Mouse (Mus musculus) Patski (cell line): ENCODE data around the gene 4930451I11Rik. TPM values are rescaled to one million over a fixed set of nuclear protein-coding genes. Genes with fewer than 3 reads are reported as not detected.

Source experiments
- ATAC-seq: fragments of 100-300 bp; one replicate; pipeline ENCODE4 v1.8.0; 2021
- CTCF ChIA-PET: fragments of 350-600 bp; sonication (Branson Sonifier 250); formaldehyde crosslinking; loops from one replicate; lab custom pipeline; 2022; ENCODE audit warnings: inconsistent platforms; lab: Charles Lee
- POLR2A ChIA-PET: fragments of 350-600 bp; sonication (Branson Sonifier 250); formaldehyde crosslinking; loops from one replicate; lab custom pipeline; 2022; ENCODE audit warnings: antibody characterized with exemption, inconsistent platforms; lab: Charles Lee
- DNase-seq: peaks from one replicate; pipeline ENCODE4 v3.0.0-alpha.2; 2011; ENCODE audit warnings: low read depth, low spot score
- H3K27me3 ChIP-seq: fragments of 371-371 bp; one replicate; pipeline ENCODE4 v1.5.1; 2021
- CTCF ChIP-seq: fragments of 100-300 bp; IDR thresholded peaks from one replicate; pipeline ENCODE4 v1.5.1; 2021
- in situ Hi-C: fragments of 300-500 bp; cut with MboI; formaldehyde crosslinking; loops from 3 replicates; pipeline ENCODE4 v1.11.1; 2018; ENCODE audit warnings: low pct_unique_long_range_greater_than_20kb, mixed read lengths
- polyA plus RNA-seq: library from polyadenylated mRNA; unstranded; gene quantifications from one replicate; pipeline ENCODE4 v1.2.3, GENCODE M21; 2021

Gene 4930451I11Rik
- polyA plus RNA-seq, 1 experiment from 2014 or later: not detected

DNA sequence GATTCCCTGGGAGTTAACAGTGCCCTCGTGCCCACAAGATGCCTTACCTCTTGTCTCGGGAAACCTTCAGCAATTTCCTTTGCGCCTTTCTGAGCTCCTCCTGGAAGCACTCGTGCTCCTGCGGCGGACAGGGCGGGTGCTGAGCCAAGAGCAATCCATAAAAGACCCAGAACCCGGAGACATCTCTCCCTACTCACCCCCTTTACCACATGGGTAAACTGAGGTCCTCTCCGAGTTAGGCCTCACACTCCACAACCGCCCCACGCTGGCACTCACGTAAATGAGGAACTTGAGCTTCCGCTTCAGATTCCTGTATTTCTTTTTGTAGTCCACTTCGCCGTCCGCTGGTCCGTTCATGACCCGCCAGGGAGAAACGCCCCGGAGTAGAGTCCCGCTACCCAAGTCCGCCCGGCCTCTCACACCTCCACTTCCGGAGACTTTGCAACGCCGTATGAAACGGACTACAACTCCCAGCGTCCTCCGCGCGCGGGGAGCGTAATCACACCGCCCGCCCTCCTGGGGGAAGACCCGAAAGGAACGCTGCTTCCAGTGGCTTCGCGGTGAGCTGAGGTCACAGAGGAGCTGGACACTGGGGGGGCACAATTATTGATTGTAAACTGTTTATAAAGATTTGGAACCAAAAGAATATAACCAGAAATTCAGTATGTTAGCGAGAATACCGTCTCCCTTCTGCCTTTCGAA is 30.1 kb upstream of the 4930451I11Rik start, which contains the start of gene Hirip3:
TSS of gene Hirip3 (plus strand) at position 544 of the 702 bp plus-strand sequence.
- TF ChIP-seq CTCF: no peak
- POLR2A ChIA-PET: interaction anchor here (0.8 to 2.2 kb wide), 4 partner anchors 23 to 70 kb away, joined by 3 to 8 read pairs (median 3); partner anchors contain the start of genes Fam57b and Taok2
- peak; percentile 75 for ATAC-seq

DNA sequence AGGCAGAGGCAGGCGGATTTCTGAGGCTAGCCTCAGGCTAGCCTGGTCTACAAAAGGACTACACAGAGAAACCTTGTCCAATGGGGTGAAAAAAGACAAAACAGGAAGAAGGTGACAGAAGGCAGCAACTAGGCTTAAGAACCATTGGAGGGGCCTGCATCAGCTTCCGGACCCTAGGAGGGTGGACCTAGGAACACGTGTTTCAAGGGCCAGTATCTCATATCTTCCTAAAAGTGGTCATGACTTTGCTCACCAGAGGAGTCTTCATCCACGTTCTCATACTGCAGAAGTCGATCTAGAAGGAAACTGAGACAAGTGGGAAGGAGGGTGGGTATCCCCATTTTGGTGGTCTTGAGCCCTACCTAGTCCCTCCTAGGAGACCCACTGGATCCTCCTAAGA is 29.5 kb upstream of the 4930451I11Rik start:
- DNase-seq: no peak
- ChIA-PET CTCF (no interaction called here), POLR2A (interaction anchor here (1.2 to 2.2 kb wide), 3 partner anchors 24 to 64 kb away, joined by 3 to 8 read pairs (median 3); partner anchors contain the start of genes Fam57b and Taok2)
- no peak for ATAC-seq
- in situ Hi-C loops: no loop called here
- no peak for TF ChIP-seq CTCF
- H3K27me3 ChIP-seq: no peaks in the 10 kb centered on the region

More for the DNA sequence above, 30.1 kb upstream of the 4930451I11Rik start, which contains the start of gene Hirip3:
- CTCF ChIA-PET: interaction anchor here (1.3 kb wide), 1 partner anchor 8 kb away, joined by 4 read pairs; no protein-coding TSS in a partner anchor
- DNase-seq: peak; percentile 68
- in situ Hi-C loops: no loop called here
- no peaks in the 10 kb centered on the region for H3K27me3 ChIP-seq

DNA sequence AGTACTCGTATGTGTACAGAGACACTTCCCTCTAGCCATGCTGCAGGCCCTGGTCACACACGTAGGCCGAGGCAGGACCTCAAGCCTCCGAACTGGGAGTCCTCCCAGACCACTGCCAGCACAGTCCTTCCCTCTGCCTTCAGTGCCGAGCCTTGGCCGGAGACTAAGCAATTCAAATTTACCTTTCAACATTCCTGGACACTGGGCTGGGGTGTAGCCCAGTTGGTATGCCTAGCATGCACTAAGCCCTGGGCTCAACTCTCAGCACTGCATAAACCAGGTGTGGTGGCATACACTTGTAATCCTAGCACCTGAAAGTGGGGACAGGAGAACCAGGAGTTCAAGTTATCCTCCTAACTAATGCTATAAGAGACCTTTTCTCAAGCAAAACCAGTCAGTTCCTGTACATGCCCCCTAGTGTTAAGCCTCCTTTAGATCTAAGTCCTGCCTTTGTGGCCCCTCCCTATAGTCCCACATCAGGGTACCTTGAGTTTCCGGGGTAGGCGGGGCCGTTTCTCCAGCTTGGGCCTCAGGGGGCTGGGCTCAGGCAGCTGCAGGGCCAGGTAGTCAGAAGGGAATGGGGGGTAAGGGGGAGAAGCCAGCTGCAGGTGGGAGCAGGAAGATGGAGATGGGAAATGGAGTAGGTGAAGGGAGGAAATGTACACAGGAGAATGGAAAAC is 25.4 kb upstream of the 4930451I11Rik start:
- no peak for DNase-seq
- CTCF ChIA-PET: no interaction called here
- TF ChIP-seq CTCF: no peak

DNA sequence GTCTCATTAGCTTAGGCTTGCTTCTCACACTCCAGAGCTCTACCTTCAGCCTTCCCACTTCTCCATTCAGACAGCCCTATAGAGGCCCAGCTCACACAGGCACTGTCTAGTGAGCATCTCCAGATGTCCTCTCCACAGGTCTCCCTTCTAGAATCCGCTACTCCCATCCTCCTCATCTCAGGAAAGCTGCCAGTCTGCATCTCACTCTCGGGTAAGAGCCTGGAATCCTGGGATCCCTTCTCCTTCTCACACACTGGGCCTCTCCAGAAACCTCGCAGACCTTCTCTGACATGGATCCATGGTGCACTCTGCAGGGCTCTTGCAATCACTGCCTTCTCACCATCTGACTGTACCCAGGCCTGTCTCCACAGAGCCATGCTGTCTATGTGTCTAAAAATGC is 24.2 kb upstream of the 4930451I11Rik start:
- DNase-seq (no peak), ATAC-seq (no peak)
- in situ Hi-C loops: no loop called here
- no peak for TF ChIP-seq CTCF
- ChIA-PET POLR2A (interaction anchor here (0.6 to 1.0 kb wide), 2 partner anchors 57 to 270 kb away, joined by 3 to 4 read pairs; no protein-coding TSS in a partner anchor), CTCF (interaction anchor here (0.5 to 0.8 kb wide), 2 partner anchors 34 to 161 kb away, joined by 3 read pairs; no protein-coding TSS in a partner anchor)
- no peaks in the 10 kb centered on the region for H3K27me3 ChIP-seq

More for the DNA sequence above, 25.4 kb upstream of the 4930451I11Rik start:
- POLR2A ChIA-PET: no interaction called here
- no peaks in the 10 kb centered on the region for H3K27me3 ChIP-seq
- in situ Hi-C loops: no loop called here
- ATAC-seq: no peak

DNA sequence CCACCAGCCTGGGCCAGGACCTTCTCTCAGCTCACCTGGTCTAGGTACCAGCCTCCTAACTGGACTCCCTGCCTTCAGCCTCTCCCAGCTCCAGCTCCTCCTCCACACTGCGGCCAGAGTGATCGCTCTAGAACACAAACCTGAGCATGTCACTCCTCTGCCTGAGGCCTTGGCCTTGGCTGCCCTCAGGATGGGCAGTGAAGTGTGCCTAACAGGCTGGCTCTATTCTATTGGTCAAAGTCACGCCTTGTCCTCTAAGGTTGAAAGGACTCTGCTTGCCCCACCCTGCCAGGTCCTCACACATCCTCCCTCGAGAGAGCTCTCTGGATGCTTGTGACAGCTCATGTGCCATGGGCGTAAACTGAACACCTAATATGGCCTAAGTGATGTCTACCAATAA is 22.0 kb upstream of the 4930451I11Rik start:
- DNase-seq (no peak), ATAC-seq (no peak)
- TF ChIP-seq CTCF: no peak
- in situ Hi-C loops: no loop called here
- POLR2A ChIA-PET: no interaction called here
- CTCF ChIA-PET: interaction anchor here (0.9 to 1.6 kb wide), 2 partner anchors 9 to 23 kb away, joined by 4 read pairs; partner anchors contain the start of genes Hirip3 and Ino80e
- peaks cover 5% of the 10 kb centered on the region for H3K27me3 ChIP-seq

DNA sequence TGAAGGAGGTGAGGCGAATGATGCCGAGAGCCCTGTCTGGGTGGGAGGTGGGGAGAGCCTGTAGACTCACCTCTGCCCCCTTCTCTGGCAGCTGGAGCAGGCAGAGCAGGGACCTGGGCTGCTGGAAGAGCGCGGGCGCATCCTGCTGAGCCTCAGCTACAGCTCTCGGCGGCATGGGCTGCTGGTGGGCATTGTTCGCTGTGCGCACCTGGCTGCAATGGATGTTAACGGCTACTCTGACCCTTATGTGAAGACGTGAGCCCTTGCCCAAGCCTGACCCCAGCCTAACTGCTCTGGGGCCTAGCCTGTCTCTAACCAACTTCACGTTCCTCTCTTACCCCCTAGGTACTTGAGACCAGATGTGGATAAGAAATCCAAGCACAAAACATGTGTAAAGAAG is 19.8 kb upstream of the 4930451I11Rik start:
- ATAC-seq (no peak), DNase-seq (no peak)
- TF ChIP-seq CTCF: no peak
- CTCF ChIA-PET: no interaction called here
- in situ Hi-C loops: no loop called here
- POLR2A ChIA-PET: interaction anchor here (0.8 kb wide), 1 partner anchor 20 kb away, joined by 3 read pairs; the partner anchor contains the start of gene 4930451I11Rik
- H3K27me3 ChIP-seq: peaks cover 9% of the 10 kb centered on the region

DNA sequence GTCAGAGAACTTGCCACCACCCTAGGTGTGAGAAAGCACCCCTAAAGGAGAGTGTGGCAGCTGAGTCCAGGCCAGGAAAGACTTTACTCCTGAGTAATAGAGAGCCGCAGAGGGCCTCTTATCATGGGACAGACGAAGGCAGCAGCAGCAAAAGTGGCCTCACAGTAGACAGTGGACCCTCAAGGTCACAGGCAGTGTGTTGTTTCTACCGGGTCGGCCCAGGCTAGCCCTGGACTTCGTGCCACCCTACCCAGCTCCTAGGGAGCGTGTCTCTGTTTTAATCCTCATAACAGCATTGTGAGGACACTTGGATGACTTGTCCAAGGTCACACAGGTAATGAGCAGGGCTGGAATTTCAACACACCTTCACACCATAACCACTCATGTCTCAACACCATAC is 18.7 kb upstream of the 4930451I11Rik start:
- CTCF ChIA-PET: no interaction called here
- POLR2A ChIA-PET: no interaction called here
- in situ Hi-C loops: no loop called here
- TF ChIP-seq CTCF: no peak
- ATAC-seq (no peak), DNase-seq (no peak)
- peaks cover 9% of the 10 kb centered on the region for H3K27me3 ChIP-seq

DNA sequence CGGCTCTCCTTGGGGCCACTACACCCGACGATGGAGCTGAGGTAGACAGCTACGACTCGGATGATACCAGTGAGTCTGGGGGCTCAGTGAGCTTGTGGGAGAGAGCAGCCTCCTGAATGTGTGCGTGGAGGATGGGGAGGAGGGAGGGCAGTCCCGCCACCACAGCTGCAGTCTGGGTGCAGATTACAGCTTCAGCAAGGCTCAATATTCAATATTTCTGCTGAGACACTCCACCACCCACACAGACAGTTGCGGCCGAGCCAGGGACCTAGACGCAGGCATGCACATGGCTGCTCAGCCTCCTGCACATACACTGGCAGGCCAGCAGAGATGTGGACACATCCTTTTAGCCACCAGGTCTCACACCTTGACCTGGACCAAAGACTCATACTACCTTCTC is 17.4 kb upstream of the 4930451I11Rik start:
- in situ Hi-C loops: no loop called here
- no peak for ATAC-seq
- ChIA-PET POLR2A (no interaction called here), CTCF (no interaction called here)
- peaks cover 9% of the 10 kb centered on the region for H3K27me3 ChIP-seq
- DNase-seq: no peak
- no peak for TF ChIP-seq CTCF

DNA sequence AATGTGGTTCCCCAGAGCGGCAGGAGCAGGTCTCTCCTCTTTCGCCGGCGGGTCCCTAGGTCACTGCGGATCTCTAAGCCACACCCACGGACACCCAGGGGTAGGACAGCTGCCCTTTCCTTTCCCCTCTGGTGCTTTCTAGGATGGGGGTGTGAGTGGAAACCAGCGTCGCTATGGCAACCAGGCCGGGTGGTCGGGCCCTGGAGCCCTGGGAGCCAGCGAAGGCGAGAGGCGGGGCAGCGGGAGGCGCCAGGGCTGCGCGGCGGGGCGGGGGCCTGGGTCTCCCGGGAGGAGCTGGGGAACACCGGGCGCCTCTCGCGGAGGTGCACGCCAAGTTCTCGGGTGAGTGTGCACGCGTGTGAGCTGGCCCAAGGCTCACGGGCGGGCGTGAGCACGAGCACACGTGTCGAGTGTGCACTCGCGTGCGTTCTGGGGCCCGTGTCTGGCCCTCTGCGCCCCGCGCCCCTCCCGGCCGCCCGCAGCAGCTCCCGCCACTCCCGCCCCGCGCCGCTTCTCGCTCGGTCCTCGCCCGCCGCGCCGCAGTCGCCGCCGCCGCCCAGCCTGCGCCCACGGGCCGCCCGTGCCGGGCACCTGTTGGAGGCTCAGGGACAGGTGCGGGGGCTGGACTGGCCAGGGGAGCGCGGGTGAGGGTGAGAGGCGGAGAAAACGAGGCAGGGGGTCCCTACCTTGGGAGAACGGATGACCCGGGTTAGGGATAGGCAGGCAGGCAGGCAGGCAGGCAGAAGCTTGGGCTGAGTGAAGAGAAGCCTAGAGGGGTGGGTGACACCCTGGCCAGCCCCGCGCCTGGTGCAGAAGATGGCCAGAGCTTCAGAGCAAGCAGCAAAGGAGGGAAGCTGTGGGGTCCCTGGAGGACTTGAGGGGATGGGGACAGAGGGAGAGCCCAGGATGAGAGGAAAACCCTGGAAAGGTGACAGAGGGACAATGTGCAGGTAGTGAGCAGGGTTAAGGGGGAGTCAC is 16.3 kb upstream of the 4930451I11Rik start:
- ATAC-seq (no peak), DNase-seq (no peak)
- TF ChIP-seq CTCF: no peak
- H3K27me3 ChIP-seq: peaks cover 9% of the 10 kb centered on the region
- CTCF ChIA-PET: no interaction called here
- in situ Hi-C loops: no loop called here
- POLR2A ChIA-PET: no interaction called here

DNA sequence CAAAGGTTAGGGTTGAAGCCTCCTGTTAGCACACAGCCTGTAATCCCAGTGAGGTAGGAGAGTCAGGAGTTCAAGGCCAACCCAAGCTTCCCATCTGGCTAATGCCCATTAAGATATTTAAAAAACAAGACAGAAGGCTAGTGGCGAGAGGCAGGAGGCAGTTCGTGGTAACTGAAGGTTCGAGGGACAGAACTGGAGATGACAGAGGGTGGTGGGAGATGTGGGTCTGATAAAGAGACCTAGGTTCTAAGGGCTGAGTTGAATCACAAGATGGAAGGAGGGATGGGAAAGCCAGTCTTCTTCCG is 15.6 kb upstream of the 4930451I11Rik start, which contains the start of gene Doc2a:
TSS of gene Doc2a (plus strand) at position 301 of the 305 bp plus-strand sequence.
- in situ Hi-C loops: no loop called here
- no peak for DNase-seq
- POLR2A ChIA-PET: no interaction called here
- CTCF ChIA-PET: no interaction called here
- no peak for TF ChIP-seq CTCF
- H3K27me3 ChIP-seq: peaks cover 13% of the 10 kb centered on the region
- ATAC-seq: no peak
